Comparison of ENCODE assay signal across 9 mouse cellular contexts in the genomic region with DNA sequence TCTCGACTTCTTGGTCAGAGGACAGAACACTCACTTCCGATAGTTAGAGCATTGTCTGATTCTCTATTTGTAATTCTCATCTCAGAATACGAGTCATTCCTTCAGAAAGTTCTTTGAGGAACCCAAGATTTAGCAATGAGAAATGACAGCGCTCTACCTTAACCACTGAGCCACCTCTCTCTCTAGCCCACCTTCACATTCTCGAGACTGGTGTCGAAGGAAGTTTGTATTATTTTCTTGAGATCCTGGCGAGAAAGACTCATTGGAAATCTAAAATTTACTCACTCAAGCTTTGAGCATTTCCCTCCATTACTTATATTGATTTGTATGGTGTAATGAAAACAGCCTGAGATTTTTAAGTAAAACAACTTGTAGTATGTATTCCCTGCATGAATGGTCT. TPM values are rescaled to one million over a fixed set of nuclear protein-coding genes. Genes with fewer than 3 reads are reported as not detected.
DNase-seq lines count a peak whose midpoint lies in the region; ATAC-seq and TF ChIP-seq lines count a peak whose summit lies in the region.
"Had no signal": no experiment of that assay in that cellular context is flagged by ENCODE, and none has a peak within 500 bp of the region (broad histone marks: within the 10 kb centered on the region; RNA-seq: fewer than 3 reads in every experiment).

No protein-coding gene starts in this region.

- WGBS in hindbrain, embryonic 14.5 days, result 93% methylated on average over 7 of the region's 7 CpGs
- WGBS in midbrain, embryonic 10.5 days, result 93% methylated on average over 7 of the region's 7 CpGs

- peak overlapping the region; percentile 76 for H3K4me2 ChIP-seq in hindbrain, embryonic 14.5 days (replicated peaks)

- DNase-seq in heart, adult 11 months, result peak; percentile 23
- no peak for DNase-seq in heart, adult 18-20 months
- no peak for DNase-seq in G1E (ENCODE audit: low spot score)
- no peak for DNase-seq in hindbrain, embryonic 14.5 days (ENCODE audit: low spot score)
- no peak for DNase-seq in midbrain, embryonic 10.5 days (ENCODE audit: low spot score)
- no peak for DNase-seq in left cerebral cortex, postnatal 10 days (ENCODE audit: extremely low spot score in 1 of 2, low spot score in 2 of 2)
- DNase-seq in layer of hippocampus, adult 11-12 months (ENCODE audit: low spot score), result no peak
- DNase-seq: cerebellum, adult 18-20 months had no signal

- no peak for ATAC-seq in G1E (ENCODE audit: extremely low read depth, insufficient number of reproducible peaks, low FRiP score, poor library complexity, severe bottlenecking)
- ATAC-seq in hindbrain, embryonic 14.5 days (ENCODE audit: low FRiP score), result no peak
- ATAC-seq in CD4-positive, CD25-positive, alpha-beta regulatory T cell, adult 4 months, result no peak

- peaks cover 17% of the 10 kb centered on the region for H3K4me1 ChIP-seq in G1E (ENCODE audit: insufficient read depth, low read depth, low read length)
- peaks cover 17% of the 10 kb centered on the region for H3K4me1 ChIP-seq in hindbrain, embryonic 14.5 days (replicated peaks; ENCODE audit: control insufficient read depth, insufficient read depth, low read length)
- peaks cover 15% of the 10 kb centered on the region for H3K4me1 ChIP-seq in midbrain, embryonic 10.5 days

- no peak for TF ChIP-seq CTCF in G1E (IDR thresholded peaks at IDR 0.05; ENCODE audit: low read depth, low read length)

- no peaks in the 10 kb centered on the region for H3K9me3 ChIP-seq in G1E (replicated peaks)
- H3K9me3 ChIP-seq in hindbrain, embryonic 14.5 days (ENCODE audit: control insufficient read depth, low read length), result no peaks in the 10 kb centered on the region
- no peaks in the 10 kb centered on the region for H3K9me3 ChIP-seq in midbrain, embryonic 10.5 days (replicated peaks)

- H3K4me3 ChIP-seq in G1E (ENCODE audit: low read depth, low read length), result peak overlapping the region; percentile 19; the same call in 1 of the 2 replicates
- H3K4me3 ChIP-seq in hindbrain, embryonic 14.5 days (replicated peaks; ENCODE audit: low read length), result peak overlapping the region; percentile 56; the same call in 1 of the 2 replicates
- peak overlapping the region; percentile 75 for H3K4me3 ChIP-seq in midbrain, embryonic 10.5 days

- H3K27me3 ChIP-seq in G1E (ENCODE audit: insufficient read depth, low read length), result no peaks in the 10 kb centered on the region
- H3K27me3 ChIP-seq in hindbrain, embryonic 14.5 days (ENCODE audit: control insufficient read depth, insufficient read depth, low read length), result no peaks in the 10 kb centered on the region
- H3K27me3 ChIP-seq in midbrain, embryonic 10.5 days (ENCODE audit: low read depth, poor library complexity, severe bottlenecking), result no peaks in the 10 kb centered on the region

- peaks cover 32% of the 10 kb centered on the region for H3K36me3 ChIP-seq in G1E (replicated peaks)
- H3K36me3 ChIP-seq in hindbrain, embryonic 14.5 days (replicated peaks; ENCODE audit: control insufficient read depth, insufficient read depth), result peaks cover 6% of the 10 kb centered on the region
- peaks cover 25% of the 10 kb centered on the region for H3K36me3 ChIP-seq in midbrain, embryonic 10.5 days

- H3K27ac ChIP-seq in hindbrain, embryonic 14.5 days, result no peak overlapping the region
- H3K27ac ChIP-seq in midbrain, embryonic 10.5 days (replicated peaks), result no peak overlapping the region

- intact Hi-C loops in left cerebral cortex, postnatal 10 days (cut with DNase I), result no loop called here

- H3K9ac ChIP-seq in hindbrain, embryonic 14.5 days, result no peak overlapping the region; the same call in 1 of the 2 replicates

RNA-seq across cellular contexts. Expression of gene Mettl14, which starts 1.5 kb away (rescaled TPM):
- 10 to 100 TPM; 13.7 to 14.8 TPM for total RNA-seq in heart, adult 18-20 months (2021)
- 36.9 and 41.2 TPM in 2 replicates for total RNA-seq in G1E (2014; fragmentation: Nextera tagmentation)
- 18.8 and 29.2 TPM in 2 replicates for total RNA-seq in G1E (2017)
- polyA plus RNA-seq in G1E (2012), result 10.4 and 12.9 TPM in 2 replicates
- polyA plus RNA-seq in hindbrain, embryonic 14.5 days (2014; fragmentation: Nextera tagmentation; extraction: Ambion mirVana), result 16.3 and 17.9 TPM in 2 replicates
- polyA plus RNA-seq in midbrain, embryonic 10.5 days (2016; fragmentation: Nextera tagmentation; extraction: Ambion mirVana), result 36.3 and 38.6 TPM in 2 replicates
- 10 to 100 TPM; 12.3 to 12.5 TPM for total RNA-seq in left cerebral cortex, postnatal 10 days (2021)
- 10 to 100 TPM; 16.7 to 29.9 TPM for polyA plus RNA-seq in CD4-positive, CD25-positive, alpha-beta regulatory T cell, adult 4 months (2017; shearing (Covaris generic))

Comparison
In these comparisons a context has a peak if more than half of its experiments do, and no peak if none do; other contexts are left out.
1. H3K4me3 ChIP-seq: peak in every context shown above with its lines; median percentile 75 in midbrain, embryonic 10.5 days; 56 in hindbrain, embryonic 14.5 days; 19 in G1E.